Mouse (Mus musculus): Measurements from ENCODE around the gene Celf2. TPM values are rescaled to one million over a fixed set of nuclear protein-coding genes. Genes with fewer than 3 reads are reported as not detected.

Gene Celf2
- polyA plus RNA-seq, 1 experiment from 2014 or later, result 97.4 TPM

DNA sequence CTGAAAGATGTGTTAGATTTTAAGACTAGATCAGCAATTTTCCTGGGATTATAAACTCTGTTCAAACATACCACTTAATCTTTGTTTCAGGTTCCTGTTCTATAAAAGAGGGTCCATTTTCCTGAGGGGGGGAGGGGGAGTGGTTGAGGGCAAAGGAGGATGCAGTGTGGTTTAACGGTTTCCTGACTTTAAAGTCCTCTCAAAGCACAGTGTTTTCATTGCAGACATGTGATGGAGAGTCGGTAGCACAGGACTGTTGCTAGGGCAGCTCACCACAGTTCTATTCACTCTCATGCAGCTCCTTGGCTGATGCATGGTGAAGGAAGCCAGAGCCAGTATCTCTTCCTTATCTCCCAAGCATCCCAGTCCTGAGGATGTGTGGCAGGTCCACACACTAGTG is 802.1 kb downstream of the Celf2 start:
- Histone ChIP-seq H3K9ac (no peak overlapping the region), H3K27me3 (no peaks in the 10 kb centered on the region), H3K4me1 (no peaks in the 10 kb centered on the region), H3K36me3 (no peaks in the 10 kb centered on the region), H3K4me3 (no peak overlapping the region), H3K9me3 (no peaks in the 10 kb centered on the region), H3K4me2 (no peak overlapping the region), H3K27ac (no peak overlapping the region)
- 34% methylated on average over 2 of the region's 2 CpGs for WGBS
- no peak; the same call in 1 of the 2 replicates for ATAC-seq (ENCODE audit: borderline replicate concordance, extremely low read depth, low FRiP score, low TSS enrichment)

DNA sequence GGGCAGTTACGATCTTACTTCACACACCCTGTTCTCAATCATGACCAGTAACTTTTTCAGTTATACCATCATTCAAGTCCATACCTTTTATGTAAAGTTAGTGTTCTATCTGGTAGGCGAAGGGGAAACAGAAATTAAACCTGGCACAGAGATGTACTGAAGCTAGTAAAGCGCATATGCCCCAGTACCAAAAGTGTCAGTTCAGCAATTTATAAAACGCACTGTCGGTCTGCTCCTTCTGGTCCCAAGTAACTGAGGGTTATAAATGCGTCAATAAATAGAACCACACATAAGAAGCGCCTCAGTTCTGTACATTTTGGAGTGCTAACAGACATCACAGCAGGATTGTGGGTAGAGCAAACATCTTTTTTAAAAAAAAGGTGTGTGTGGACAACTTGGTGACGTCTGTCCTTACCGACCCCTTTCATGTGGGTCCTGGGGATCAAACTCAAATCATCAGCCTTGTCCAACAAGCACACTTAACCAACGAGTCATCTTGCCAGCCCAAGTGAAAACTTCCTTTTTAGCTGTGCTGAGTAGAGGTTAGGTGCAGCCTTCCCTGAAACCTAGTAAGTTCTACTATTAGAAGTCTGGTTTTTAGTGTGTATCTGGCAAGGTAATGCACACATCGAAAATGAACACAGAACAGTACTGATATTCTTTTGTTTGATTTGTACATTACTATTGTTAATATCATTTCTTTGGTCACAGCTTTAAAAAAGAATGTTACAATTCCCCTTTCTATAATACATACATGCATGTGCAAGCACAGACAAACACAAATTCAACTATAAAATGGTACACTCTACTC is 803.2 kb downstream of the Celf2 start:
- H3K4me2 ChIP-seq, result no peak overlapping the region
- ATAC-seq (ENCODE audit: borderline replicate concordance, extremely low read depth, low FRiP score, low TSS enrichment), result no peak
- no peaks in the 10 kb centered on the region for H3K4me1 ChIP-seq
- no peak overlapping the region for H3K27ac ChIP-seq
- no peaks in the 10 kb centered on the region for H3K9me3 ChIP-seq
- no peak overlapping the region for H3K9ac ChIP-seq
- H3K36me3 ChIP-seq, result no peaks in the 10 kb centered on the region
- H3K27me3 ChIP-seq, result no peaks in the 10 kb centered on the region
- WGBS, result 72% methylated on average over 11 of the region's 11 CpGs
- H3K4me3 ChIP-seq, result no peak overlapping the region

DNA sequence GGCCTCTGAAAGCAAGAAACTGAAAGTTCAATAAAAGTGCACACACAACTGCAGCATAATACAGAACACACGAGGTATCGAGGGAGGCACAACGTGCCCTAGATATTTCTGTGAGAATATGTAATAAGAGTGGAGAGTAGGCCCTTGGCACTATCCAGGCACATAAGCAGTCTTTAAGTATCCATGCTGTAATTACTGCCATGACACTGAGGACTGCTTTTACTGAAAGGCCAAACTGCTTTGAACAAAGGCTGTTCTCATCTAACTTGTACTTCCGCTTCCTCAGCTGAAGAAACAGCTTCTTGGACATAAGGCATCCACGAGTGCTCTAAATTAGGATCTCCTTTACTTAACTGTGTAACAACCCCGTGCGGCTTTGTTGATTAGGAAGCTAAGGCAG is 803.9 kb downstream of the Celf2 start:
- Histone ChIP-seq H3K27me3 (no peaks in the 10 kb centered on the region), H3K9ac (no peak overlapping the region), H3K4me3 (no peak overlapping the region), H3K9me3 (no peaks in the 10 kb centered on the region), H3K4me2 (no peak overlapping the region), H3K36me3 (no peaks in the 10 kb centered on the region), H3K27ac (no peak overlapping the region), H3K4me1 (no peaks in the 10 kb centered on the region)
- WGBS, result 76% methylated on average over 7 of the region's 7 CpGs
- ATAC-seq (ENCODE audit: borderline replicate concordance, extremely low read depth, low FRiP score, low TSS enrichment), result no peak

DNA sequence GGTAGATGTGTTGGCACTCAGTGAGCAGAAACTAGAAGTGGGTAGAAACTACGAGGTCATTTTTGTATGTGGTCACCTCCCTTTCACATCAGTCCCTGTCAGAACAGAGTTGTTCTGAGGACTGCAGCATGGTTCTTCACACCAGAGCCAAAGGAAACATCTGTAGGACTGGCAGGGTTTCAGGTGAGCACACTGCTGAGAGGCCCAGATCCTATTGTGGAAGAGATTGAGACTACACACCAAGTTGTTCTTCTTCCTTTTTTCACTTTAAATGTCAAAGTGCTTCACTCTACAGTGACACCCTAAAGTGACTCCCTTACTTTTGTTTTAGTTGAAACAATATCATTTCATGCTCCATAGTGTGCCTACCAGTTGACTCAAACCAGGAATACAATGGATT is 804.6 kb downstream of the Celf2 start:
- H3K9me3 ChIP-seq, result no peaks in the 10 kb centered on the region
- no peak overlapping the region for H3K4me3 ChIP-seq
- 63% methylated on average over 1 of the region's 1 CpGs for WGBS
- H3K4me2 ChIP-seq, result no peak overlapping the region
- H3K27me3 ChIP-seq, result no peaks in the 10 kb centered on the region
- H3K27ac ChIP-seq, result no peak overlapping the region
- no peaks in the 10 kb centered on the region for H3K4me1 ChIP-seq
- ATAC-seq (ENCODE audit: borderline replicate concordance, extremely low read depth, low FRiP score, low TSS enrichment), result no peak
- H3K36me3 ChIP-seq, result no peaks in the 10 kb centered on the region
- H3K9ac ChIP-seq, result no peak overlapping the region

DNA sequence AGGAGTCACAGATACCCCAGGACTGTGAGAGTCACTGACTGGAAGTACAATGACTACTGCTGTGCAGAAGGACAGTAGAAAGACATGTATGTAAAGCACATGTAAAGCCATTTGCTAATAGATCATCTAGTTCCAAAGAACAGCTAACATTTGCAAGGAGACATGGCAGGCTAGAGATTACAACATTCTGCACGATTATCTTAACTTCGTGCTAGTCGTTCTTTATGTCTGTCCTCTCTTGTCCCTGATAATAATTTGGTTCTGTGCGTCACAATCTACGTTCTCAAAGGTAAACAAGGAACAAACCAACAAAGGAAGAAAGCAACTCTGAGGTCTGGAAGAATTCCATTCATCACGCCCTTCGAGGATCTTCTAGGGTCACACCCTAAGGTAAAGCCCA is 805.0 kb downstream of the Celf2 start:
- WGBS, result 72% methylated on average over 7 of the region's 7 CpGs
- H3K9ac ChIP-seq, result no peak overlapping the region
- H3K9me3 ChIP-seq, result no peaks in the 10 kb centered on the region
- no peaks in the 10 kb centered on the region for H3K36me3 ChIP-seq
- H3K4me3 ChIP-seq, result no peak overlapping the region
- no peak overlapping the region for H3K27ac ChIP-seq
- no peak for ATAC-seq (ENCODE audit: borderline replicate concordance, extremely low read depth, low FRiP score, low TSS enrichment)
- H3K27me3 ChIP-seq, result no peaks in the 10 kb centered on the region
- H3K4me1 ChIP-seq, result no peaks in the 10 kb centered on the region
- no peak overlapping the region for H3K4me2 ChIP-seq

DNA sequence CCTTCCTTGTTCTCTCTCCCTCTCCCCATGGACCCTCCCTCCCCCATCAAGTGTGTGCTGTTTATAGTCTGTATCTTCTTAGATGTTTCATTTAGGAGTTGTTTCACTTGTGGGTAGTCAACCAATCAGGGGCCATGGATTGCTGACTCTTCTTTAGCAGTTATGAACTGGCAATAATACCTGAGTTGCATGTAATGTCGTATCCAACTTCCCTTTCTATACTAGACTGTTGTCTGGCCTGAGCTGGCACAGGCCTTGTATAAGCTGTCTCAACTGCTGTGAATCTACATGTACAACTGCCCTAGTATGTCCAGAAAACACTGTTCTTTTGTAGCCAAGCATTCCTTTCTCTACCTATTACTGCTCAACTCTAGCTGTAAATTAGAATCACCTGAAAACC is 813.0 kb downstream of the Celf2 start:
- Histone ChIP-seq H3K4me3 (no peak overlapping the region), H3K27ac (no peak overlapping the region), H3K4me1 (no peaks in the 10 kb centered on the region), H3K9ac (no peak overlapping the region), H3K9me3 (no peaks in the 10 kb centered on the region), H3K4me2 (no peak overlapping the region), H3K36me3 (no peaks in the 10 kb centered on the region), H3K27me3 (no peaks in the 10 kb centered on the region)
- WGBS, result 88% methylated on average over 1 of the region's 1 CpGs
- no peak for ATAC-seq (ENCODE audit: borderline replicate concordance, extremely low read depth, low FRiP score, low TSS enrichment)

DNA sequence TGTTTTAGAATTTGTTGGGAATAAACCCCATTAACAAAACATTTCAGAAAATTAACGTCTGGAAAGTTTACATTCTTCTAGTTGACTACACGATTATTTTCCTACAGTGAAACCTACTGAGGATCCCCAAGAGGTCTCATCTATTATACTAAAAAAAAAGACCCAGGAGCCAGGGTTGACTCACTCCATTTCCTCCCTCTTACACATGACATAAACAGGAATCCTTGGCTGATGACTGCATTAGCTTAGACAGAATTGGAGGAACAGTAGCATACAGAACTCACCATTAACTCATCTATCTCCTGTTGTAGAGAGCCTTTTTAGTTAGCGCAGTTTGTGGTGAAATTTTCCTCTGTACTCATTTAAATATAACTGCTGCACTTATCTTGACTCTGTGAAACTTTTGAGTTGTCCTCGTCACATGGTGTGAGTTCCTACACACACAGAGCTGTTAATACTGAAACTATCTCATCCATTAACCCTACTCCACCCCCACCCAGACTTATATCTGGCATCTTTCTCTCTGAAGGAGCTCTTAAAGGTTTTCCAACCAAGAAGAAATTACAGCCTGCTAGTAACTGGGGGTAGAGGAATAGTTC is 813.9 kb downstream of the Celf2 start:
- no peaks in the 10 kb centered on the region for H3K27me3 ChIP-seq
- H3K4me2 ChIP-seq, result no peak overlapping the region
- no peak overlapping the region for H3K27ac ChIP-seq
- no peak overlapping the region for H3K4me3 ChIP-seq
- no peaks in the 10 kb centered on the region for H3K4me1 ChIP-seq
- H3K9me3 ChIP-seq, result no peaks in the 10 kb centered on the region
- no peak overlapping the region for H3K9ac ChIP-seq
- no peak for ATAC-seq (ENCODE audit: borderline replicate concordance, extremely low read depth, low FRiP score, low TSS enrichment)
- 44% methylated on average over 4 of the region's 4 CpGs for WGBS
- no peaks in the 10 kb centered on the region for H3K36me3 ChIP-seq

DNA sequence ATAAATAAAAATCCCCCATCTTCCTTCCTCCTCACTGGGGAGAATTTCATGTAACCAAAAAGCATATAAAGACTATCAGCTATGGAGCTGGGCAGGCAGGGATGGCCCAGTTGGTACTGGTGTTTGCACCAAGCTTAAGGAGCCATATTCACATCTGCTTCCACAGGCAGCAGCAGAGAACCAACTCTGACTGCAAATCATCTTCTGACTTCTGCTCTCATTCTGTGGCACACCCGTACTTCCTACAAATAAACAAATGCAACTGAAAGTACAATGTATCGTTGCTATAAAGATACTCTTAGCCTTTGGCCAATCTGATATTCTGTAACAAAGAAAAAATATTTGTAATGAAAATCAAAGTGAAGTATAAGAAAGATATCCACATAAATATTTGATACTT is 819.7 kb downstream of the Celf2 start:
- no peak overlapping the region for H3K4me2 ChIP-seq
- no peaks in the 10 kb centered on the region for H3K36me3 ChIP-seq
- WGBS, result 56% methylated on average over 2 of the region's 2 CpGs
- no peak overlapping the region for H3K4me3 ChIP-seq
- no peak overlapping the region for H3K9ac ChIP-seq
- ATAC-seq (ENCODE audit: borderline replicate concordance, extremely low read depth, low FRiP score, low TSS enrichment), result no peak
- no peaks in the 10 kb centered on the region for H3K27me3 ChIP-seq
- no peaks in the 10 kb centered on the region for H3K4me1 ChIP-seq
- no peak overlapping the region for H3K27ac ChIP-seq
- H3K9me3 ChIP-seq, result no peaks in the 10 kb centered on the region

DNA sequence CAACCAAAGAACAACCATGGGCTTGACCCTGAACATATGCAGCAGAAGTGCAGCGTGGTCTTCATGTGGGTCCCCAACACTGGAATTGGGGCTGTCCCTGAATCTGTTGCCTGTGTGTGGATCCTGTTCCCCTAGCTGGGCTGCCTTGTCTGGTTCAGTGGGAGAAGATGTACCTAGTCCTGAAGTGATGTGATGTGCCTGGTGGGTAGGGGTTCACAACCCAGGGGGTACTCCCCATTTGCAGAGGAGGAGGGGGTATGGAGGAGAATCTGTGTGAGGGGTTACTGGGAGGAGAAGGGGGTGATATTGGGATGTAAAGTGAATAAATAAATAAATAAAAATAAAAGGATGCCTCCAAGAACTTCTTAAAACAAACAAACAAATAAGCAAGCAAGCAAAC is 831.1 kb downstream of the Celf2 start:
- H3K36me3 ChIP-seq, result no peaks in the 10 kb centered on the region
- ATAC-seq (ENCODE audit: borderline replicate concordance, extremely low read depth, low FRiP score, low TSS enrichment), result no peak
- H3K4me2 ChIP-seq, result no peak overlapping the region
- no peak overlapping the region for H3K27ac ChIP-seq
- WGBS, result 96% methylated on average over 1 of the region's 1 CpGs
- no peaks in the 10 kb centered on the region for H3K27me3 ChIP-seq
- H3K9ac ChIP-seq, result no peak overlapping the region
- no peak overlapping the region for H3K4me3 ChIP-seq
- H3K4me1 ChIP-seq, result no peaks in the 10 kb centered on the region
- no peaks in the 10 kb centered on the region for H3K9me3 ChIP-seq

DNA sequence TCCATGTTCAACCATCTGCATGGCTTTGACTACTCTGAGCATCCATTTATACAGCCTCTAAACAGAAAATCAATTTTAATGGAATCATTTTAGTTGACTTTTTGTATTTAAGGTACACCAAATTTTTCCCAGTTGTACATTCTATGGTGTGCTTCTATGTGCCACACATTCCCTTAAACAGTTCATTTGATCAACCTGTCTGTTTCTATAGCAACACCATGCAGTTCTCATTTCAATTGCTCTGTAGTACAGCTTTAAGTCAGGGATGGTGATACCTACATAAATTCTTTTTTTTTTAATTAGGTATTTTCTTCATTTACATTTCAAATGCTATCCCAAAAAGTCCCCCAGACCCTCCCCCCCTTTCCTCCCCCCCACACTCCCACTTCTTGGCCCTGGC is 831.9 kb downstream of the Celf2 start:
- Histone ChIP-seq H3K27ac (no peak overlapping the region), H3K4me2 (no peak overlapping the region), H3K4me3 (no peak overlapping the region), H3K27me3 (no peaks in the 10 kb centered on the region), H3K9ac (no peak overlapping the region), H3K4me1 (no peaks in the 10 kb centered on the region), H3K9me3 (no peaks in the 10 kb centered on the region), H3K36me3 (no peaks in the 10 kb centered on the region)
- no peak for ATAC-seq (ENCODE audit: borderline replicate concordance, extremely low read depth, low FRiP score, low TSS enrichment)

DNA sequence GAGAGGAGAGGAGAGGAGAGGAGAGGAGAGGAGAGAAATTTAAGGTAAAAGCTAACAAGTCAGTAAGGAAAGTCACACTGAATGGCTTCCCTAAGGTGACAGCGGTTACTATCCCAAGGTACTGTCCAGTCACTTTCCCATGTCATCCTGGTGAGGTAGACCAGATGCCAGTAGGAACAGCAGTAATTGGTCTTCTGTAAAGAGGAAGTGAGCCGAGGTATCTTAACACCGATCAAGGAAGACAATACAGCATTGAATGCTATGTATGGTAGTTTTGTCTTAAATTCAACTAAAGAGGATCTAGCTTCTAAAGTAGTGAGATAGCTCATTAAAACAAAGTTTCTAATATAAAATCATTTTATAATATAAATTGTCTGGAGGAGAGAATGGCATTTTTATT is 835.0 kb downstream of the Celf2 start:
- H3K4me3 ChIP-seq, result no peak overlapping the region
- H3K27ac ChIP-seq, result no peak overlapping the region
- no peaks in the 10 kb centered on the region for H3K4me1 ChIP-seq
- no peaks in the 10 kb centered on the region for H3K36me3 ChIP-seq
- H3K27me3 ChIP-seq, result no peaks in the 10 kb centered on the region
- no peak overlapping the region for H3K9ac ChIP-seq
- H3K4me2 ChIP-seq, result no peak overlapping the region
- no peaks in the 10 kb centered on the region for H3K9me3 ChIP-seq
- WGBS, result 89% methylated on average over 3 of the region's 3 CpGs
- ATAC-seq (ENCODE audit: borderline replicate concordance, extremely low read depth, low FRiP score, low TSS enrichment), result no peak

DNA sequence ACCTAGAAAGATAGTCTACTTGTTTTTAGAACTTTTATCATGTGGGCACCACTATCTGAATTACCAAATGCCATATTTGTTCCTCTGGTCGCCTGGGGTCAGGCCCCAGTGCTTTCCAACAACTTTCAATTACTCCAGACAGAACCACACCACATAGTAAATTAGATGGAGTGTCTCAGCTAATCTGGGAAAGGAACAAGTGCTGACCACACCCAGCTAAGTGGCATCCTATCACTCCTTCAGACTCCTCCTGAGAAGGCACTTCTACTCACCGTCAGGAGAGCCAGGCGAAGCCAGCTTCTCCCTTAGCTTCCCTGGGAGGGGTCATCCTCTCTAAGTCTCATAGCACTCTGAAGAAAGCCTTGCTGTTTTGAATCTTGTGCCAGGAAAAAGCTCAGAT is 835.9 kb downstream of the Celf2 start:
- Histone ChIP-seq H3K9me3 (no peaks in the 10 kb centered on the region), H3K4me3 (no peak overlapping the region), H3K4me2 (no peak overlapping the region), H3K27ac (no peak overlapping the region), H3K4me1 (no peaks in the 10 kb centered on the region), H3K27me3 (no peaks in the 10 kb centered on the region), H3K36me3 (no peaks in the 10 kb centered on the region), H3K9ac (no peak overlapping the region)
- 75% methylated on average over 3 of the region's 3 CpGs for WGBS
- ATAC-seq (ENCODE audit: borderline replicate concordance, extremely low read depth, low FRiP score, low TSS enrichment), result no peak
